Mouse (Mus musculus): ENCODE data around the gene Prph2. TPM values are rescaled to one million over a fixed set of nuclear protein-coding genes. Genes with fewer than 3 reads are reported as not detected.

Prph2 gene
- polyA plus RNA-seq, 1 experiment from 2014 or later: not detected

DNA sequence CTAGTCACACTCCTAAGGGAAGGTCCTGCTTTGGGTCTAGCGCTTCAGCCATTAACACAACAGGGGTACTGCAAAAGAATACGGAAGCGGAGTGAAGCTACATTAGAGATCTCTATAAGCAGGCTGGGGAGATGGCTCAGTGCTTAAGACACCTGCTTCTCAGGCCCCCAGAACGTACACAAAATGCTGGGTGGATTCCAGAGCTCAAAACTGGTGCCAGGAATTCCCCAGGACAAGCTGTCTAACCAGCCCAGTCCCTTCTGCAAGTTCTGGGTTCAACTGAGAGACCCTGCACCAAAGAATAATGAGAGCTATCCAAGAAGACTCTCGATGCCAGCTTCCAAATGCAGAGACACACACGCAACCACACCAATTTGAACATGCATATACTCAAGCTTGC, 28.5 kb upstream of the Prph2 start:
- Histone ChIP-seq H3K36me3 (no peaks in the 10 kb centered on the region), H3K9me3 (no peaks in the 10 kb centered on the region), H3K4me1 (peaks cover 20% of the 10 kb centered on the region), H3K27ac (no peak overlapping the region), H3K27me3 (no peaks in the 10 kb centered on the region), H3K9ac (no peak overlapping the region), H3K4me3 (no peak overlapping the region), H3K4me2 (no peak overlapping the region)
- 84% methylated on average over 6 of the region's 6 CpGs for WGBS
- ATAC-seq (ENCODE audit: borderline replicate concordance, extremely low read depth, low FRiP score, low TSS enrichment): no peak

- no peak overlapping the region for H3K4me2 ChIP-seq
- H3K4me1 ChIP-seq: peaks cover 22% of the 10 kb centered on the region
- no peaks in the 10 kb centered on the region for H3K9me3 ChIP-seq
- no peaks in the 10 kb centered on the region for H3K36me3 ChIP-seq
- peak overlapping the region; percentile 31; the same call in 1 of the 2 replicates for H3K27ac ChIP-seq
- no peak for ATAC-seq (ENCODE audit: borderline replicate concordance, extremely low read depth, low FRiP score, low TSS enrichment)
- no peaks in the 10 kb centered on the region for H3K27me3 ChIP-seq
- H3K4me3 ChIP-seq: no peak overlapping the region
- 69% methylated on average over 9 of the region's 9 CpGs for WGBS
- H3K9ac ChIP-seq: no peak overlapping the region
Measured at GRCm38 (mm10) chr17:46883107-46883506, 27.2 kb upstream of the Prph2 start.

DNA sequence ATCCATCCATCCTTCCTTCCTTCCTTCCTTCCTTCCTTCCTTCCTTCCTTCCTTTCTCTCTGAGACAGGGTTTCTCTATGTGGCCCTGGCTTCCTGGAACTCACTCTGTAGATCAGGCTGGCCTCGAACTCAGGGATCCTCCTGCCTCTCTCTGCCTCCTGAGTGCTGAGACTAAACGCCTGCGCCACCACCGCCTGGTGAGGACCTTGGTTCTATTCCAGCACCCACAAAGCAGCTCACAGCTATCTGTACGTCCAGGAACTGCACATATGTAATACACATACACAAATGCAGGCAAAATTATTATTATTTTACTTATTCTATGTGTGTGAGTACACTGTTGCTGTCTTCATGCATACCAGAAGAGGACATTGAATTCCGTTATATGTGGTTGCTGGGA, 25.5 kb upstream of the Prph2 start:
- WGBS: 91% methylated on average over 6 of the region's 6 CpGs
- Histone ChIP-seq H3K4me2 (no peak overlapping the region), H3K4me1 (peaks cover 26% of the 10 kb centered on the region)

GRCm38 (mm10) chr17:46885218-46885909, 24.9 kb upstream of the Prph2 start:
- Histone ChIP-seq H3K4me3 (no peak overlapping the region), H3K4me1 (peaks cover 21% of the 10 kb centered on the region), H3K36me3 (no peaks in the 10 kb centered on the region), H3K4me2 (no peak overlapping the region), H3K9me3 (no peaks in the 10 kb centered on the region), H3K27ac (no peak overlapping the region), H3K9ac (no peak overlapping the region), H3K27me3 (no peaks in the 10 kb centered on the region)
- WGBS: 51% methylated on average over 11 of the region's 11 CpGs
- ATAC-seq (ENCODE audit: borderline replicate concordance, extremely low read depth, low FRiP score, low TSS enrichment): no peak

More for the DNA sequence above, 25.5 kb upstream of the Prph2 start:
- no peak overlapping the region for H3K27ac ChIP-seq
- no peak overlapping the region for H3K9ac ChIP-seq
- H3K4me3 ChIP-seq: no peak overlapping the region
- no peaks in the 10 kb centered on the region for H3K27me3 ChIP-seq
- H3K9me3 ChIP-seq: no peaks in the 10 kb centered on the region
- ATAC-seq (ENCODE audit: borderline replicate concordance, extremely low read depth, low FRiP score, low TSS enrichment): no peak
- H3K36me3 ChIP-seq: no peaks in the 10 kb centered on the region

DNA sequence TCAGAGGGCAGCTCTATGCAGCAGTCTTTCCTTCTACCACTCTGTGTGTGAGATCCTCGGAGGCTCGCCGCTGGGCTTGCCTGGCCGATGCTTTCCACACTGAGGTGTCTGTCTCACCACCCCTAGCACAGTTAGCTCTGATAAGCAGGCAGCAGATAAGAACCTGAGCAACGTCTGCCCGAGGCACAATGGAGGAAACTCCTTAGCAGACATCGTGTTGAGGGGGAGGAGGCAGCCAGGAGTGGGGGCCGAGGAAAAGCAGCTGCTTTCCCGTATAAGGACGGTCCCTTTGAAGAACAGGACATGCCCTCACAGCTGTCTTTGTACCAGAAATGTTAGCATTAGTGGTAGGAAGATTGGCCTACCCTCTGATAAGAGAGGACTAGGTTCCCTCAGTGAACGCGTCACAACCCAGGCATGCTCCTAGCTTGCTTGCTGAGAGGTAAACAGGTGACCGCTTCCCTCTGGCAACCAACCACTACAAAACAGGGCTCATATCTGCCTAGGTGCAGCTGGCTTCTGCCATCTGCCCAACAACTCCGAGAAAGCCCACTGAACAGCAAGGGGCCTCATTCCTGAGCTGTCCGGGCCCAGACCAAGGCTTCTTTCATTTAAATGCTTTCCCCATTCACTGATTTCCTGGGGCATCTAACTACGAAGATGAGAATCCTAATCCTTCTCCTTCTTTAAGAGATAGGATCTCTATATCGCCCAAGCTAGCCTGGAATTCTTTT, 24.2 kb upstream of the Prph2 start:
- no peak overlapping the region for H3K9ac ChIP-seq

GRCm38 (mm10) chr17:46888511-46889212, 21.6 kb upstream of the Prph2 start:
- H3K27me3 ChIP-seq: no peaks in the 10 kb centered on the region
- H3K4me3 ChIP-seq: peak overlapping the region; percentile 91
- peak overlapping the region; percentile 86 for H3K4me2 ChIP-seq
- peak overlapping the region; percentile 96 for H3K27ac ChIP-seq
- no peaks in the 10 kb centered on the region for H3K9me3 ChIP-seq
- peak overlapping the region; percentile 64 for H3K9ac ChIP-seq
- peaks cover 5% of the 10 kb centered on the region for H3K36me3 ChIP-seq
- no peak for ATAC-seq (ENCODE audit: borderline replicate concordance, extremely low read depth, low FRiP score, low TSS enrichment)
- H3K4me1 ChIP-seq: peaks cover 43% of the 10 kb centered on the region
- 27% methylated on average over 16 of the region's 16 CpGs for WGBS

More for the DNA sequence above, 24.2 kb upstream of the Prph2 start:
- Histone ChIP-seq H3K27me3 (no peaks in the 10 kb centered on the region), H3K4me3 (no peak overlapping the region), H3K9me3 (no peaks in the 10 kb centered on the region), H3K4me2 (no peak overlapping the region), H3K4me1 (peaks cover 21% of the 10 kb centered on the region), H3K36me3 (no peaks in the 10 kb centered on the region), H3K27ac (0 out of 2 replicates have a peak overlapping the region, but pooled peaks have one; percentile 7)
- 23% methylated on average over 17 of the region's 17 CpGs for WGBS
- no peak for ATAC-seq (ENCODE audit: borderline replicate concordance, extremely low read depth, low FRiP score, low TSS enrichment)

GRCm38 (mm10) chr17:46889450-46890084, 20.7 kb upstream of the Prph2 start:
- peak overlapping the region; percentile 86 for H3K4me2 ChIP-seq
- WGBS: under 1% methylated on average over 44 of the region's 44 CpGs
- peak overlapping the region; percentile 64 for H3K9ac ChIP-seq
- H3K9me3 ChIP-seq: no peaks in the 10 kb centered on the region
- no peaks in the 10 kb centered on the region for H3K27me3 ChIP-seq
- H3K36me3 ChIP-seq: peaks cover 5% of the 10 kb centered on the region
- peak overlapping the region; percentile 91 for H3K4me3 ChIP-seq
- peak overlapping the region; percentile 96 for H3K27ac ChIP-seq
- ATAC-seq (ENCODE audit: borderline replicate concordance, extremely low read depth, low FRiP score, low TSS enrichment): peak; percentile 73
- peaks cover 46% of the 10 kb centered on the region for H3K4me1 ChIP-seq

GRCm38 (mm10) chr17:46890116-46890815, 20.0 kb upstream of the Prph2 start, which contains the start of gene Tbcc:
Gene Tbcc, plus strand, starts transcription at chr17:46890684.
- Histone ChIP-seq H3K4me1 (peaks cover 46% of the 10 kb centered on the region), H3K9me3 (no peaks in the 10 kb centered on the region), H3K9ac (peak within 1 kb of the TSS; percentile 84), H3K27ac (peak within 1 kb of the TSS; percentile 96), H3K4me2 (peak within 1 kb of the TSS; percentile 86), H3K4me3 (peak within 1 kb of the TSS; percentile 91), H3K27me3 (no peaks in the 10 kb centered on the region), H3K36me3 (peaks cover 5% of the 10 kb centered on the region)
- under 1% methylated on average over 40 of the region's 40 CpGs for WGBS
- peak; percentile 94 for ATAC-seq (ENCODE audit: borderline replicate concordance, extremely low read depth, low FRiP score, low TSS enrichment)

GRCm38 (mm10) chr17:46890843-46891594, 19.2 kb upstream of the Prph2 start:
- peaks cover 41% of the 10 kb centered on the region for H3K4me1 ChIP-seq
- ATAC-seq (ENCODE audit: borderline replicate concordance, extremely low read depth, low FRiP score, low TSS enrichment): peak; percentile 12; the same call in 1 of the 2 replicates
- peak overlapping the region; percentile 86 for H3K27ac ChIP-seq
- no peaks in the 10 kb centered on the region for H3K27me3 ChIP-seq
- H3K36me3 ChIP-seq: peaks cover 5% of the 10 kb centered on the region
- peak overlapping the region; percentile 84 for H3K9ac ChIP-seq
- 1% methylated on average over 64 of the region's 64 CpGs for WGBS
- peak overlapping the region; percentile 91 for H3K4me3 ChIP-seq
- no peaks in the 10 kb centered on the region for H3K9me3 ChIP-seq
- H3K4me2 ChIP-seq: peak overlapping the region; percentile 83

DNA sequence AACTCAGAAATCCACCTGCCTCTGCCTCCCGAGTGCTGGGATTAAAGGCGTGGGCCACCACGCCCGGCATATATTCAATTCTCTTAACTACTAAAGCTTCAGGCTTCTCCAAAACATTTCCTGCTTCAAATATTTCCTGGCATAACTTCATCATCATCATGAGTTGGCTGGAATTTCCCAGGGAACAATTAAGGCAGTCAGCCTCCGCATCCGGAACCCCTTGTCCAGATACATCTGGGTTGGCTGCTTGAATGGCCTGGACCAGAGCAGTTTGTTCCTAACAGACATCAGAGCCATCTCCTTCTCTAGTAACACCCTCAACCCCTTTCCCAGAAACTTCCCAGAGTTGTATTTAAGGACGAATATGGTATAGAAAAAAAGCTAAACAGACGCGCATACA, 14.8 kb upstream of the Prph2 start:
- no peak overlapping the region for H3K4me2 ChIP-seq
- H3K9me3 ChIP-seq: no peaks in the 10 kb centered on the region
- 86% methylated on average over 9 of the region's 9 CpGs for WGBS
- no peak overlapping the region for H3K27ac ChIP-seq
- ATAC-seq (ENCODE audit: borderline replicate concordance, extremely low read depth, low FRiP score, low TSS enrichment): no peak
- H3K36me3 ChIP-seq: peaks cover 5% of the 10 kb centered on the region
- H3K27me3 ChIP-seq: no peaks in the 10 kb centered on the region
- peaks cover 38% of the 10 kb centered on the region for H3K4me1 ChIP-seq
- no peak overlapping the region for H3K4me3 ChIP-seq
- H3K9ac ChIP-seq: no peak overlapping the region

Measured in lung, embryonic 15.5 days (tissue).